Mouse (Mus musculus) B cell, adult 2 months (primary cell): Measurements from ENCODE around the gene Sf1.

Source experiments
- DNase-seq, 2 experiments: peaks; one replicate each; pipeline ENCODE4 v3.0.0; 2022

The Sf1 gene

DNA sequence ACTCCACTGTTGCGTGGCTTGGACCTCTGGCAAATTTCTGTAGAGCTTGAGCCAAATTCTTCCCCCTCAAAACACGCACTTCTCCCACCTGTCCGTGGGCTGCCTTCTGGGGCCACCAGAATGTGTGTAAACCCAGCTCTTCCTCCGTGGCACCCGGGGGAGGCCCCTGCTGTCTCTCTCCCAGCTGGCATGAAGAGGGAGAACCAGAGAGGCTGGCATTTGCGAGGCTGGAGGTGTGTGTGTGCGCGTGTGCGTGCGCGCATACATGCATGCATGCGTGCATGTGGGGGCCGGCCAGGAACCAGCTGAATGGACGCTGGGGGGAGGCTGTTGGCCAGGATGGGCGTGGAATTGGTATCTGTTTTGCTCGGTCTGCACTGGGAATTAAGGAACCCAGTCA lies 59.8 kb downstream of the Sf1 start:
- DNase-seq: no peak

DNA sequence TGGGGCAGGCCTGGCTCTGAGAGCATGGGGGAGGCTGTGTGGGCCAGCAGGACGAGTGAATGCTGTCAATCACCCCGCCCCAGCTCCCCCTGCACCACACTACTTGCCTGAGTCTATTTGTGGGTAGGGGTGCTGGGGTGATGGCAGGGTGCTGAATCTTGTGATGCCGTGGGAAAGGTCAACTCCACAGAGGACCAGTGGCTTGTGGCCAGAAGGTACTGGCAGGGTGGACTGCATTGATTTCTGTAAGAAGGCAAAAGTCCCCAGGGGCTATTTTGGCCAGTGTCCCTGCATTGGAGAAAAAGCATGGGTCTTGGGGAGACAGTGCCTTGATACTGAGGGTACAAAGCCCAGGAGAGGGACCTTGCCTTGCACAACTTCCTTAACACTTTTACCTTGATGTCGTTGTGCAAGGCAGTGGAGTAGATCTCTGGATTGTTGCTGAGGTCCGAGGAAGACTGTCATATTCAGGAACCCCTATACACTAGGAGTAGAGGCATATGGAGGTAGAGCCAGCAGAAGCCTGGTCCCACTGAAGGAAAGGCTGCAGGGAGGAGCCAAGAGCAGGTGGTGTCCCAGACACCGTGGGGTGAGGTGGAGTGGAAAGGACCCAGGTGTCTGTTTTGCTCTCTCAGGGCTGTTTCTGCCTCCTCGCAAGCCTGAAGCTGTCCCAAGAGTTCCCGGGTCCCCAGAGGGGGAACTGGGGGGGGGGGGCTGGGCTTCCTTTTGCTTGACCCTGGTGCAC lies 60.8 kb downstream of the Sf1 start:
- no peak for DNase-seq

DNA sequence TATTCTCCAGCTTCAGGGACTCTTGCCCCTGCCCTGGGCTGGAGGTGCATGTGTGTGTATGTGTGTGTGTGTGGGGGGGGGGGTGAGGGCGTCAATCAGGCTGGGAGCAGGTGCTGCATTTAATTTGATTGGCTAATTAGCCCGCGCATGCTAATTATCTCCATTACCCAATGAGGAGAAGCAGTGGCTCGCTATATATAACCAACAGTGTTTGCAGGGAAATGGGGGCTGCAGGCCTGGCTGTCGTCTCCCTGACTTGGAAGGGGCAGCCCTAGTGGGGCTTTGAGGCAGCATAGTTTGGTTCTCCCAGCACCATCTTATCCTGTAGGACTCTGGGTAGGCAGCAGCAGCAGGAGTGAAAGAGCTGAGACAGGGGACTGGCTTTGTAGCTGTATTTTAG lies 62.1 kb downstream of the Sf1 start:
- no peak for DNase-seq

DNA sequence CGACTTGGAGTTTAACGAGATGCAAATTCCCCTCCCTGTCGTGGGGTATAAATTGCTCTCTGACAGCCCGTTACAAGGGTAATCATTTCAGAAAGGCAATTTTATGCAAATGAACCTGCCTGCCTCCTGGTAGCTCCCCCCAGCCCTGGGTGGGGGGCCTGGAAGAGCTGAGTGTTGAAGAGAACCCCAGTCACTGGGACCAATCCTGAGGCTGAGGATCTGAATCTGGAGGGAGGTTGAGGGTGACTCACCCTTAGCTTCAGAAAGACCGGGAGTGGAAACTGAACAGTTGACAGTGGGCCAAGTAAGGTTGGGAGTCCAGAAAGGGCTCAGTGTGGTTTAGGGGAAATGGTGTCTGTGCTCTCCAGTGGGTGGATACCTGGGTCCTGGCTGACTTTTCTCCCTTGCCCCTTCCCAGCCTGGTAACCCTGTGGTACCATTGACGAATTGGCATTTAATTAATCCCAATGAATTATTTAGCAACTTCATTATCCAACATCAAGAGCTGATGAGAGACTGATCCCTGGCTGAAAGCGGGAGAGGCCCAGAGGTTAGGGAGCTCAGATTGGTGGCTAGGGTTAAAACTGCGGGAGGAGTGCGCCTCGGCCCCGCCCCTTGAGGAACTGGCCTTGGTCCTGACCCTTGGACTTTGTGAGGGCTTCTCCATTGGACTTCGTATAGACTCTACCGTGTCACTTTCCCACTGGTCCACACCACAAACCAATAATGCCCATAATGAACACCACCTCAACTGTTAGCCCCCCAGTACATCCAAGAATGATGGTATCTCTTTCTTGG lies 63.4 kb downstream of the Sf1 start:
- peak; percentile 77 to 80 for DNase-seq
